Mouse (Mus musculus): ENCODE measurements around the gene Fxr2. TPM values are rescaled to one million over a fixed set of nuclear protein-coding genes. Genes with fewer than 3 reads are reported as not detected.
"Not testable (repeated sequence)": the region's sequence is repeated elsewhere in the genome, so short reads cannot be mapped to it uniquely, and the experiment has no call there.

Fxr2 gene
- polyA plus RNA-seq, 1 experiment = 66.9 TPM

- 69% methylated on average over 5 of the region's 5 CpGs for WGBS
- Histone ChIP-seq H3K4me3 (replicated peaks; ENCODE audit: extremely low read depth, low read depth, low read length) (no peak overlapping the region), H3K4me1 (ENCODE audit: control insufficient read depth, insufficient read depth, low read length) (peaks cover 3% of the 10 kb centered on the region; the same call in 1 of the 2 replicates)
- no peak for TF ChIP-seq POLR2A (IDR thresholded peaks at IDR 0.05; ENCODE audit: borderline replicate concordance, extremely low read depth, low read depth, low read length)
- TF ChIP-seq CTCF (IDR thresholded peaks at IDR 0.05; ENCODE audit: insufficient read depth, low read length) = no peak
- no peak for DNase-seq
These were observed 65.8 kb downstream of the Fxr2 start for GRCm38 (mm10) chr11:69698574-69698973.

GRCm38 (mm10) chr11:69699595-69699994 lies 66.8 kb downstream of the Fxr2 start:
- DNase-seq = no peak
- Histone ChIP-seq H3K4me1 (ENCODE audit: control insufficient read depth, insufficient read depth, low read length) (0 out of 2 replicates have a peak, but pooled peaks cover 3% of the 10 kb centered on the region), H3K4me3 (replicated peaks; ENCODE audit: extremely low read depth, low read depth, low read length) (no peak overlapping the region)
- WGBS = 38% methylated on average over 1 of the region's 1 CpGs
- no peak for TF ChIP-seq POLR2A (IDR thresholded peaks at IDR 0.05; ENCODE audit: borderline replicate concordance, extremely low read depth, low read depth, low read length)
- TF ChIP-seq CTCF (IDR thresholded peaks at IDR 0.05; ENCODE audit: insufficient read depth, low read length) = no peak

GRCm38 (mm10) chr11:69702886-69703285 lies 70.1 kb downstream of the Fxr2 start:
- not testable (repeated sequence) for DNase-seq; H3K4me3 ChIP-seq (replicated peaks; ENCODE audit: extremely low read depth, low read depth, low read length); H3K4me1 ChIP-seq (ENCODE audit: control insufficient read depth, insufficient read depth, low read length)
- WGBS = 96% methylated on average over 10 of the region's 10 CpGs

Other genes starting within 250 kb of the Fxr2 start
- 129 and 141 TPM in 2 replicates for gene Naa38, start 237.5 kb upstream of the Fxr2 start, polyA plus RNA-seq (2012; rRNA removed)
- gene Cyb5d1, start 237.4 kb upstream of the Fxr2 start, polyA plus RNA-seq (2012; rRNA removed) = 21.9 and 24.7 TPM in 2 replicates
- gene Tmem88, start 234.8 kb upstream of the Fxr2 start, polyA plus RNA-seq (2012; rRNA removed) = 37.8 and 63.1 TPM in 2 replicates
- 19.4 and 21.0 TPM in 2 replicates for gene Kdm6b, start 219.3 kb upstream of the Fxr2 start, polyA plus RNA-seq (2012; rRNA removed)
- gene Dnah2, start 83.9 kb upstream of the Fxr2 start, polyA plus RNA-seq (2012; rRNA removed) = 3.1 TPM in 2 replicates
- 0.88 and 1.0 TPM in 2 replicates for gene Efnb3, start 72.8 kb upstream of the Fxr2 start, polyA plus RNA-seq (2012; rRNA removed)
- gene Wrap53, start 52.7 kb upstream of the Fxr2 start, polyA plus RNA-seq (2012; rRNA removed) = 11.9 and 15.0 TPM in 2 replicates
- 66.8 and 75.0 TPM in 2 replicates for gene Trp53, start 52.6 kb upstream of the Fxr2 start, polyA plus RNA-seq (2012; rRNA removed)
- 8.4 and 15.9 TPM in 2 replicates for gene Atp1b2, start 27.0 kb upstream of the Fxr2 start, polyA plus RNA-seq (2012; rRNA removed)
- gene Shbg, start 15.1 kb upstream of the Fxr2 start, polyA plus RNA-seq (2012; rRNA removed) = not detected in 2 replicates
- 3.4 and 6.1 TPM in 2 replicates for gene Sat2, start 11.0 kb upstream of the Fxr2 start, polyA plus RNA-seq (2012; rRNA removed)
- gene Sox15, start 22.3 kb downstream of the Fxr2 start, polyA plus RNA-seq (2012; rRNA removed) = 0.14 and 5.5 TPM in 2 replicates
- gene Mpdu1, start 29.7 kb downstream of the Fxr2 start, polyA plus RNA-seq (2012; rRNA removed) = 67.3 and 88.1 TPM in 2 replicates
- gene Cd68, start 33.2 kb downstream of the Fxr2 start, polyA plus RNA-seq (2012; rRNA removed) = 65.6 and 82.8 TPM in 2 replicates
- 152 and 265 TPM in 2 replicates for gene Eif4a1, start 39.4 kb downstream of the Fxr2 start, polyA plus RNA-seq (2012; rRNA removed)
- 43.6 and 55.0 TPM in 2 replicates for gene Senp3, start 49.1 kb downstream of the Fxr2 start, polyA plus RNA-seq (2012; rRNA removed)
- 16.2 and 21.3 TPM in 2 replicates for gene Tnfsf13, start 52.8 kb downstream of the Fxr2 start, polyA plus RNA-seq (2012; rRNA removed)
- gene Tnfsf12, start 62.9 kb downstream of the Fxr2 start, polyA plus RNA-seq (2012; rRNA removed) = 84.2 and 98.8 TPM in 2 replicates
- 12.7 and 20.0 TPM in 2 replicates for gene Tnfsfm13, start 63.1 kb downstream of the Fxr2 start, polyA plus RNA-seq (2012; rRNA removed)
- 32.0 and 51.1 TPM in 2 replicates for gene Polr2a, start 125.6 kb downstream of the Fxr2 start, polyA plus RNA-seq (2012; rRNA removed)
- gene Slc35g3, start 129.0 kb downstream of the Fxr2 start, polyA plus RNA-seq (2012; rRNA removed) = 1.4 and 2.3 TPM in 2 replicates
- gene Zbtb4, start 132.9 kb downstream of the Fxr2 start, polyA plus RNA-seq (2012; rRNA removed) = 104 and 106 TPM in 2 replicates
- gene Chrnb1, start 163.0 kb downstream of the Fxr2 start, polyA plus RNA-seq (2012; rRNA removed) = 31.5 and 38.0 TPM in 2 replicates
- gene Fgf11, start 168.9 kb downstream of the Fxr2 start, polyA plus RNA-seq (2012; rRNA removed) = 6.9 and 8.0 TPM in 2 replicates
- gene Tmem102, start 172.6 kb downstream of the Fxr2 start, polyA plus RNA-seq (2012; rRNA removed) = 9.4 and 9.5 TPM in 2 replicates
- gene Gm39566, start 182.3 kb downstream of the Fxr2 start, polyA plus RNA-seq (2012; rRNA removed) = not detected in 2 replicates
- not detected in 2 replicates for gene Spem2, start 185.5 kb downstream of the Fxr2 start, polyA plus RNA-seq (2012; rRNA removed)
- 0.15 and 0.41 TPM in 2 replicates for gene Spem1, start 189.2 kb downstream of the Fxr2 start, polyA plus RNA-seq (2012; rRNA removed)
- gene Nlgn2, start 204.8 kb downstream of the Fxr2 start, polyA plus RNA-seq (2012; rRNA removed) = 32.3 and 42.0 TPM in 2 replicates
- gene Tmem256, start 205.5 kb downstream of the Fxr2 start, polyA plus RNA-seq (2012; rRNA removed) = 151 and 173 TPM in 2 replicates
- gene Plscr3, start 213.4 kb downstream of the Fxr2 start, polyA plus RNA-seq (2012; rRNA removed) = 192 and 225 TPM in 2 replicates
- gene Tnk1, start 225.7 kb downstream of the Fxr2 start, polyA plus RNA-seq (2012; rRNA removed) = 14.4 and 17.4 TPM in 2 replicates
- not detected in 2 replicates for gene Tmem95, start 245.0 kb downstream of the Fxr2 start, polyA plus RNA-seq (2012; rRNA removed)
- 12.6 and 19.1 TPM in 2 replicates for gene Kctd11, start 248.4 kb downstream of the Fxr2 start, polyA plus RNA-seq (2012; rRNA removed)